Mouse (Mus musculus): Measurements from ENCODE around the gene Alpl.

DNA sequence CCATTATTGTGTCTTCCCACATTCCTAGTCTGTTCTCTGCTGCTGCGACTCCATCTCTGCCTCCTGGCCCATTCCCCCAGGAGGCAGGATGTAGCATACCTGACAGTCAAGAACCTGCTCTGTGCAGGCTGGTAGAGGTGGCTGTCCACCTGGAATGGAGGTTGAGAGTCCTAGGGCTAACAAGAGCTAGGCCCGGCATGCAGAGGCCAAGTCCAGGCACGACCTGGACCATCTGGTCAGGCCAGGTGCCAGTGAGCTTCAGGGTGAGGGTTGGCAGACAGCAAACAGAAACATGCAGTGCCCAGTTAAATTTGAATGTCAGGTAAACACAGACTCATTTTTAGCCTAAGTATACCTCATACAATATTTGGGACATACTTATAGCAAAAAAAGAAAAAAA, 63.2 kb downstream of the Alpl start:
- no peak for TF ChIP-seq POLR2A (IDR thresholded peaks at IDR 0.05; ENCODE audit: insufficient read depth, low read length)
- no peak for TF ChIP-seq CTCF (IDR thresholded peaks at IDR 0.05; ENCODE audit: low read depth, low read length)
- no peak for TF ChIP-seq EP300 (IDR thresholded peaks at IDR 0.05; ENCODE audit: insufficient read depth, low read depth, low read length)

All from ES-Bruce4 (cell line).